Mouse (Mus musculus): ENCODE data around the gene Hypk.

DNA sequence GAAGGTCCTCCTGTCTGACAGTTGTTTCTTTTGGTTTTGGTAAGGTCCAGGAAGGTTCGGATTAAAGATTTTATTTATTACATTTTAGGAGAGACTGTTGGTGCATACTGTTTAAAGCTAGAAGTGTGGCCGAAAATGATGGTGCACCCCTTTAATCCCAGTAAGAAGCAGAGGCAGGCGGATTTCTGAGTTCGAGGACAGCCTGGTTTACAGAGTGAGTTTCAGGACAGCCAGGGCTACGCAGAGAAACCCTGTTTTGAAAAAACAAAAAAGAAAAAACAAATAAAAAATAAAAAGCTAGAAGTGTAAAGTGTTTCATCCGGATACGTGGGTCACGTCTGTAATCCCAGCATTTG lies 21.1 kb downstream of the Hypk start:
- TF ChIP-seq CTCF (IDR thresholded peaks at IDR 0.05) (no peak), EP300 (IDR thresholded peaks at IDR 0.05) (no peak)

All from lung, postnatal 0 days (tissue).